Mouse (Mus musculus): ENCODE measurements around the gene Car1.
"Not testable (repeated sequence)": the region's sequence is repeated elsewhere in the genome, so short reads cannot be mapped to it uniquely, and the experiment has no call there.

Car1 gene

DNA sequence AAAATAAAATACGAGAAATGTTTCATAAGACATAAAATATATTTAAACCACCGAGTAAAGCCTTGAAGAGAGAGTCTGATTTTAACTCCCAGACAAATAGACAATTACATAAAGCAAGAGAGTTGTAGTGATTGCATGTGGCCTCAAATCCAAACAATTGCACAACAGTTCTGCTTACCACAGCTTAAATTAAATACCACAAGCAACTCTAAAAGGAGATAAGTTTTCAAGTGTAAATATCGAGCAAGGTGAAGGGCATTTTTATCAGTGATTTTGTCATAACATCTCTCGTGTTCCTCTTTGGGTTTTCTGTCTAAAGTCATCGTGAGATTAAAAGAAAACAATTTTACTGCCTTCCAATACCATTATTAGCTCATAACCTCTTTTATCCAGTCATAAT, 25.0 kb downstream of the Car1 start:
- not testable (repeated sequence) for DNase-seq (ENCODE audit: low read depth)

DNA sequence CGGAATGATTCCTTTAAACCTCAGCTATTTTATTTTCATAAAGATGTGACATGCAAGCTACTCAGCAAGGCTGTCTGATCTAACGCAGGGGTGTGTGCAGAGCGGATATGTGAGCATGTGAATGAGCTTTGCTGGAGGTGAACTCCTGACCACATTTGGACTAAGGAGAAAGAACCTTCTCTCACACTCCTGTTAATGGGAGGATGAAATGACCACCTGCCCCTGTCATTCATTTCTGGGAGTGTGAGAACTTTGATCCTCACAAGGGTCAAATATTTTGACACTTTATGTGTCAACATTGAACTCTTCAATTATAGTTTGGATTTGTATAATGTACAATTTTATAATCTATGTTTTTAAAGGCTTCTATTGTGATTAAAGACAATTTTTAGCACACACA, 25.8 kb downstream of the Car1 start:
- not testable (repeated sequence) for DNase-seq (ENCODE audit: low read depth)

DNA sequence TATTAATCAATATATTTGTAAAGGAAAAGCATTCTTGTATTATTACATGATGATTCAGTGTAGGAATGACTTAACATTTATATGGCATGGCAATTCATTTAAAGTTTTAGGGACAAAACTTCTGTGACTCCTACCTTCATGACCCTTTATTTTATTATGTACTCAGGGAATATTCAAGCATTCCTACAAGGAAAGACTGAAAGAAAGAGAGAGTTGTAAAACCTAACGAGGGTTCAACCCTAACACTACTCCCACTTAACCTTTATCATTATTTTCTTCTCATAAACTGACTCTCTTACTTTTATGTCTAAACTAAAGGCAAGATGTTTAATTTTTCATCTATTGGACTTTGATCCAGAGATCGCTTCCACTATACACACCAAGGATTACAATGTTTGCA, 28.0 kb downstream of the Car1 start:
- no peak for DNase-seq (ENCODE audit: low read depth)

DNA sequence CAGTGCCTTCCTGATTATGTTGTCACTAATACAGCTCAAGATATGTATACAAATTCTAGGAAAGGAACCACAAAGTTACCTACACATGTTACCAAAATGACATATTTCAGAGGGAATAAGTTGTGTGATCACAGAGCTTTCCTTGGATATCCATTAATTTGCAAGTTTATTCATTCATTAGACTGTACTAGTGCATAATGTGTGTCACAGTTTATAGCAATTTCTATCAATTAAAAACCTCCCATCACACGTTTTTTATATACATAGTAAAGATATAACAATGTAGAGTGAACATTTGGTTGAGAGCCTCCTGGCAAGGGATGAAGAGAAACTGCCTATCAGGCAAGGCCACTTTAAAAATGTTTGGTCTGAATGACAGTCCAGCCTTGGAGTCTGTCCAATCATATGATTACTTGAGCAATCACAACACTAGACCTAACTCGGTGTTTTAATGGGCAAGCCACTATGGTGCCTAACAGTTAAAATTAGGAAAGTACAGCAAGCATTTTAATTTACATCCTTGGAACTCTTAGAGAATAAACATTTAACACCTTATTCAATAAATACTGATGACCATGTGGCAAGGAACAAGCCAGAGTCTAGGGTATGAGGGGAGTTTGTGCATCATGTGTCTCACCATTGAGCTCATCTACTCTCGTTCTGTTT, 31.5 kb downstream of the Car1 start:
- not testable (repeated sequence) for DNase-seq (ENCODE audit: low read depth)

DNA sequence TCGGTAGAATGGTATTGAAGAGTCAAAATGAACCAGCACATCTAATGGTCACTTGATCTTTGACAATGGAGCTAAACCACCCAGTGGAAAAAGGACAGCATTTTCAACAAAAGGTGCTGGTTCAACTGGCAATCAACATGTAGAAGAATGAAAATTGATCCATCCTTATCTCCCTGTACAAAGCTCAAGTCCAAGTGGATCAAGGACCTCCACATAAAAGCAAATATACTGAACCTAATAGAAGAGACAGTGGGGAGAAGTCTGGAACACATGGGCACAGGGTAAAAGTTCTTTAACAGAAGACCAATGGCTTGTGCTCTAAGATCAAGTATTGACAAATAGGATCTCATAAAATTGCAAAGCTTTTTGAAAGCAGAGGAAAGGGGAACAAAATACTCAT, 33.6 kb downstream of the Car1 start:
- not testable (repeated sequence) for DNase-seq (ENCODE audit: low read depth)

DNA sequence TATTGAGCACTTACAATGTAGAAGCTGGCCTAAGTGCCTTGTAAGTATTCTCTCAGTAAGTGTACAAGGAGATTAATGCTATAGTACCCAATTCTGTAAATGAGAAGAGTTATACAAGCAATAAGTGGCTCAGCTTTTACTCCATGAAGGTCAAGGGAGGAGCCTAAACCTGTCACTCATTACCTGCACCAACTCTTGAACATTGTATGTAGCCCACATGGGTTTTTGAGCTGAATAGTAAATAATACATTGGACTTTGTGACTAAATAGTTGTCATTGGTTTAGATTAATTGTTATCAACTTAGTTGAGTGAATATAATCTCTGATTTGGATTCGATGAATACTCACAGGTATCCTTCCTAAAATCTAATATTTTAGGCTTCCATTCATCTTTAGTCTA, 35.7 kb downstream of the Car1 start:
- DNase-seq (ENCODE audit: low read depth) = not testable (repeated sequence)

DNA sequence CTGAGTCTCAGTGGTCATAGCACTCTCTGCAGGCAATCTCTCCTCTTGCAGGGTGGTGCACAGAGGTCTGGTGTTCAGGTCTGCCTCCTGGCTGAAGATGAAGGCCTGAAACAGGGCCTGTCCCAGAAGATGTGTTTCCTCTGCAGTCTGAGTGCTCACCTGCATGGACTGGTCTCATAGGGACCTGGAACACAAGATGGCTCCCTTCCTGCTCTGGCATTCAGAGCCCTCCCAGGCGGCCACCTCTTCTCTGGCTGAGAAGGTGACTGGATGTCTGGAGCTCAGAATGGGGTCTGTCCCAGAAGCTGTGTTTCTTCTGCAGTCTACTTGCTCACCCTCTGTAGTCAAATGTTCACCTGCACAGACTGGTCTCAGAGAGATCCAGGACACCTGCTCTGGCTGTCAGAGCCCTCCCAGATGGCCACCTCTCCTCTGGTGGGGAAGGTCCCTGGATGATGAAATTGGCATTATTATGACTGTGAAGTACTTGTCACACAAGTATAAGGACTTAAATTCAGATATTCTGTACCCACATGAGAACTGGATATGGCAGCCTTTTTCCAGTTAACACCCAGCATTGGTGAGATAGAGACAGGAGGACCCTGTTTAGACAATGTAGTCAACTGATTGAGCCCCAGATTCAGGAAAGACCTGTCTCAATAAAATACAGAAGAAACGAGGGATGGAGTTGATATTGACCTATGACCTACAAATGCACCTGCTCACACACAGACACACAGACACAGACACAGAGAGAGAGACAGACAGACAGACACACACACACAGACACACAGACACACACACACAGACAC, 43.2 kb downstream of the Car1 start:
- no peak for DNase-seq (ENCODE audit: low read depth)

DNA sequence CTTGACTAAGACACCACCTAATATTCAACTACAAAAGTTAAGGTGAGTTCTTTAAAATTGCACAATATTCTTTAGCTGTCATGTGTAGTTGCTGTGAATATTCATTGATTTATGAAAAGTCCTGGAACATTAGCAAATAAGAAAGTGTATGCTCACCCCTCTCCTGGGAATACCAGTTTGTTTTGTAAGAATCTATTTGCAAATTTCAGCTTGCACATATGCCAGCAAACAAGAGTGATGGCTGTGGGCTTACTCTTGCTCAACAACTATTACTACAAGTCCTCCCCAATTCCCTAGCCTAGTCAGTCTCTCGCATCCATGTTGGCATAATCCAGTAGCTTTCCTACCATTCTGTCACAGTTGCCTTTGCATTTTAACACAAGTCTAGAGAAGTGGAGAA, 52.5 kb downstream of the Car1 start:
- DNase-seq (ENCODE audit: low read depth) = no peak

DNA sequence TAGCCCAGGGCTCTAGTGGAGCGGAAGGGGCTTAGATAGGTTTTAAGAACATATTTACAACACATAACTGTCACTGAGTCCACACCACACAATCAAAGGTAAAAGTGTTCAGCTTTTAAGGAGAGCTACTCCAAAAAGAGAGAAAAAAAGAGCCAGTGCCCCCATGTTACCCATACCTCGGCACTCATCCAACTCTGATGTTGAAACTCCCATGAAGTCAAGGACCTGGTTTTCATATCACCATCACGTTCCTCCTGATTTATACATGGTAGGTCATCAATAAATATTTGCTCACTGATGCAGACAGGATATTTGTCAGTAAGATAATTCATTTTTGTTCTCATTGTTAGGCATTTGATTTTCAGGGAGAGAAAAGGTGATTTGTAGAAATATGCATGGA, 62.1 kb downstream of the Car1 start:
- DNase-seq (ENCODE audit: low read depth) = no peak

DNA sequence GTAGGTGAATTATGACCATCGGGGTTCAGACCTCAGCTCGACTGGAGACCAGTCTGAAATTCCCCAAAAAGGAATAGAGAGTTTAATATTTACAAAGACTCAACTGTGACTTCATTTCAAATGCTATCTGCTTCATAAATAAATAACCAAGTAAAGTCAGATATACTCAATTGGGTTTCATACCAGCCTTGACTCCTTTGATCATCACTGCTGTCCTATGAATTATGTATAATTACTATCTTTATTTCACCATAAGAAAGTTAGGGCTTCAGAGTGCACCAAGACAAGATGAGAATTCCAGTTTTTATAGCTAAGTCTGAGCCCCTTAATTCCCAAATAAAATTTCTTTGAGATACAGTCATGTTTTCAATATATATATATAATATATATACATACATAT, 69.9 kb downstream of the Car1 start:
- DNase-seq (ENCODE audit: low read depth) = no peak

DNA sequence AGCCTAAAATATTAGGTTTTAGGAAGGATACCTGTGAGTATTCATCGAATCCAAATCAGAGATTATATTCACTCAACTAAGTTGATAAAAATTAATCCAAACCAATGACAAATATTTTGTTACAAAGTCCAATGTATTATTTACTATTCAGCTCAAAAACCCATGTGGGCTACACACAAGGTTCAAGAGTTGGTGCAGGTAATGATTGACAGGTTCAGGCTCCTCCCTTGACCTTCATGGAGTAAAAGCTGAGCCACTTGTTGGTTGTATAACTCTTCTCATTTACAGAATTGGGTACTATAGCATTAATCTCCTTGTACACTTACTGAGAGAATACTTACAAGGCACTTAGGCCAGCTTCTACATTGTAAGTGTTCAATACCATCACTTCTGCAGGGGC, 80.7 kb downstream of the Car1 start:
- DNase-seq (ENCODE audit: low read depth) = not testable (repeated sequence)

DNA sequence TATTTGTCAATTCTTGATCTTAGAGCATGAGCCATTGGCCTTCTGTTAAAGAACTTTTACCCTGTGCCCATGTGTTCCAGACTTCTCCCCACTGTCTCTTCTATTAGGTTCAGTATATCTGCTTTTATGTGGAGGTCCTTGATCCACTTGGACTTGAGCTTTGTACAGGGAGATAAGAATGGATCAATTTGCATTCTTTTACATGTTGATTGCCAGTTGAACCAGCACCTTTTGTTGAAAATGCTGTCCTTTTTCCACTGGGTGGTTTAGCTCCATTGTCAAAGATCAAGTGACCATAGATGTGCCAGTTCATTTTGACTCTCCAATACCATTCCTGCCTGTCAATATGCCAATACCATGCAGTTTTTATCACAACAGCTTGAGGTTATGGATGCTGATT, 82.7 kb downstream of the Car1 start:
- not testable (repeated sequence) for DNase-seq (ENCODE audit: low read depth)
